Mouse (Mus musculus): ENCODE data around the gene Gm49320. TPM values are rescaled to one million over a fixed set of nuclear protein-coding genes. Genes with fewer than 3 reads are reported as not detected.
A peak's percentile ranks its signal among the peaks of the same experiment; 100 is the strongest.

Gm49320 gene
- polyA plus RNA-seq, 1 experiment from 2014 or later: not detected

GRCm38 (mm10) chr8:4201321-4201720, 37.3 kb upstream of the Gm49320 start:
- WGBS (ENCODE audit: insufficient replicate concordance): 29% methylated on average over 2 of the region's 2 CpGs
- peak; percentile 27; the same call in 1 of the 2 replicates for ATAC-seq
- no peak for DNase-seq
- Histone ChIP-seq H3K27ac (ENCODE audit: low read depth) (no peak overlapping the region), H3K9ac (replicated peaks) (no peak overlapping the region), H3K9me3 (ENCODE audit: low read length) (no peaks in the 10 kb centered on the region), H3K4me3 (ENCODE audit: low read depth, low read length) (no peak overlapping the region), H3K4me1 (ENCODE audit: insufficient read depth) (no peaks in the 10 kb centered on the region), H3K4me2 (ENCODE audit: low read depth, low read length) (no peak overlapping the region), H3K36me3 (replicated peaks; ENCODE audit: insufficient read depth, low read length) (no peaks in the 10 kb centered on the region), H3K27me3 (ENCODE audit: insufficient read depth, low read length) (peaks cover 10% of the 10 kb centered on the region; the same call in 1 of the 2 replicates)
- no peak for TF ChIP-seq CTCF (IDR thresholded peaks at IDR 0.05; ENCODE audit: low read depth)
- no peak for TF ChIP-seq EP300 (IDR thresholded peaks at IDR 0.05; ENCODE audit: low read depth)

- Histone ChIP-seq H3K4me1 (ENCODE audit: insufficient read depth) (no peaks in the 10 kb centered on the region), H3K9me3 (ENCODE audit: low read length) (no peaks in the 10 kb centered on the region), H3K4me3 (ENCODE audit: low read depth, low read length) (no peak overlapping the region), H3K4me2 (ENCODE audit: low read depth, low read length) (no peak overlapping the region), H3K27me3 (ENCODE audit: insufficient read depth, low read length) (peaks cover 19% of the 10 kb centered on the region), H3K9ac (replicated peaks) (no peak overlapping the region), H3K36me3 (replicated peaks; ENCODE audit: insufficient read depth, low read length) (no peaks in the 10 kb centered on the region), H3K27ac (ENCODE audit: low read depth) (no peak overlapping the region)
- no peak for DNase-seq
- TF ChIP-seq EP300 (IDR thresholded peaks at IDR 0.05; ENCODE audit: low read depth) (no peak), CTCF (IDR thresholded peaks at IDR 0.05; ENCODE audit: low read depth) (no peak)
- no peak for ATAC-seq
- 35% methylated on average over 38 of the region's 38 CpGs for WGBS (ENCODE audit: insufficient replicate concordance)
Measured at GRCm38 (mm10) chr8:4205246-4206123, 33.2 kb upstream of the Gm49320 start.

GRCm38 (mm10) chr8:4206182-4207015, 32.3 kb upstream of the Gm49320 start:
- H3K9me3 ChIP-seq (ENCODE audit: low read length): no peaks in the 10 kb centered on the region
- peaks cover 19% of the 10 kb centered on the region for H3K27me3 ChIP-seq (ENCODE audit: insufficient read depth, low read length)
- TF ChIP-seq EP300 (IDR thresholded peaks at IDR 0.05; ENCODE audit: low read depth) (no peak), CTCF (IDR thresholded peaks at IDR 0.05; ENCODE audit: low read depth) (no peak)
- DNase-seq: no peak
- no peaks in the 10 kb centered on the region for H3K4me1 ChIP-seq (ENCODE audit: insufficient read depth)
- no peak overlapping the region for H3K27ac ChIP-seq (ENCODE audit: low read depth)
- H3K4me2 ChIP-seq (ENCODE audit: low read depth, low read length): no peak overlapping the region
- H3K4me3 ChIP-seq (ENCODE audit: low read depth, low read length): no peak overlapping the region
- no peak for ATAC-seq
- H3K9ac ChIP-seq (replicated peaks): no peak overlapping the region
- no peaks in the 10 kb centered on the region for H3K36me3 ChIP-seq (replicated peaks; ENCODE audit: insufficient read depth, low read length)
- WGBS (ENCODE audit: insufficient replicate concordance): 32% methylated on average over 43 of the region's 44 CpGs

GRCm38 (mm10) chr8:4207016-4207350, 31.7 kb upstream of the Gm49320 start:
- WGBS (ENCODE audit: insufficient replicate concordance): 68% methylated on average over 2 of the region's 2 CpGs
- no peak overlapping the region for H3K9ac ChIP-seq (replicated peaks)

GRCm38 (mm10) chr8:4211097-4211496, 27.6 kb upstream of the Gm49320 start:
- no peaks in the 10 kb centered on the region for H3K9me3 ChIP-seq (ENCODE audit: low read length)
- no peak overlapping the region for H3K9ac ChIP-seq (replicated peaks)
- H3K36me3 ChIP-seq (replicated peaks; ENCODE audit: insufficient read depth, low read length): no peaks in the 10 kb centered on the region
- ATAC-seq (no peak), DNase-seq (no peak)
- TF ChIP-seq EP300 (IDR thresholded peaks at IDR 0.05; ENCODE audit: low read depth): no peak
- 0 out of 2 replicates have a peak, but pooled peaks have one; percentile 17 for TF ChIP-seq CTCF (IDR thresholded peaks at IDR 0.05; ENCODE audit: low read depth)
- peaks cover 34% of the 10 kb centered on the region for H3K27me3 ChIP-seq (ENCODE audit: insufficient read depth, low read length)
- H3K27ac ChIP-seq (ENCODE audit: low read depth): no peak overlapping the region
- 70% methylated on average over 6 of the region's 6 CpGs for WGBS (ENCODE audit: insufficient replicate concordance)
- no peak overlapping the region for H3K4me3 ChIP-seq (ENCODE audit: low read depth, low read length)
- H3K4me1 ChIP-seq (ENCODE audit: insufficient read depth): peaks cover 18% of the 10 kb centered on the region
- H3K4me2 ChIP-seq (ENCODE audit: low read depth, low read length): no peak overlapping the region

More at GRCm38 (mm10) chr8:4207016-4207350, 31.7 kb upstream of the Gm49320 start:
- TF ChIP-seq EP300 (IDR thresholded peaks at IDR 0.05; ENCODE audit: low read depth): no peak
- no peak for TF ChIP-seq CTCF (IDR thresholded peaks at IDR 0.05; ENCODE audit: low read depth)
- H3K27ac ChIP-seq (ENCODE audit: low read depth): no peak overlapping the region
- peaks cover 19% of the 10 kb centered on the region for H3K27me3 ChIP-seq (ENCODE audit: insufficient read depth, low read length)
- no peaks in the 10 kb centered on the region for H3K36me3 ChIP-seq (replicated peaks; ENCODE audit: insufficient read depth, low read length)
- no peaks in the 10 kb centered on the region for H3K9me3 ChIP-seq (ENCODE audit: low read length)
- no peak overlapping the region for H3K4me3 ChIP-seq (ENCODE audit: low read depth, low read length)
- no peaks in the 10 kb centered on the region for H3K4me1 ChIP-seq (ENCODE audit: insufficient read depth)
- no peak for DNase-seq
- H3K4me2 ChIP-seq (ENCODE audit: low read depth, low read length): no peak overlapping the region
- ATAC-seq: no peak

GRCm38 (mm10) chr8:4212809-4213209, 25.9 kb upstream of the Gm49320 start:
- no peaks in the 10 kb centered on the region for H3K9me3 ChIP-seq (ENCODE audit: low read length)
- under 1% methylated on average over 25 of the region's 25 CpGs for WGBS (ENCODE audit: insufficient replicate concordance)
- H3K9ac ChIP-seq (replicated peaks): peak overlapping the region; percentile 57; the same call in 1 of the 2 replicates
- H3K4me3 ChIP-seq (ENCODE audit: low read depth, low read length): peak overlapping the region; percentile 45
- peak; percentile 28 for ATAC-seq
- peak overlapping the region; percentile 71 for H3K4me2 ChIP-seq (ENCODE audit: low read depth, low read length)
- no peak overlapping the region for H3K27ac ChIP-seq (ENCODE audit: low read depth)
- H3K36me3 ChIP-seq (replicated peaks; ENCODE audit: insufficient read depth, low read length): no peaks in the 10 kb centered on the region
- DNase-seq: peak; percentile 40
- peaks cover 28% of the 10 kb centered on the region for H3K4me1 ChIP-seq (ENCODE audit: insufficient read depth)
- H3K27me3 ChIP-seq (ENCODE audit: insufficient read depth, low read length): peaks cover 41% of the 10 kb centered on the region
- TF ChIP-seq EP300 (IDR thresholded peaks at IDR 0.05; ENCODE audit: low read depth) (no peak), CTCF (IDR thresholded peaks at IDR 0.05; ENCODE audit: low read depth) (no peak)

All from liver, postnatal 0 days (tissue).